Mouse (Mus musculus): Measurements from ENCODE around the gene Tgfa.

DNA sequence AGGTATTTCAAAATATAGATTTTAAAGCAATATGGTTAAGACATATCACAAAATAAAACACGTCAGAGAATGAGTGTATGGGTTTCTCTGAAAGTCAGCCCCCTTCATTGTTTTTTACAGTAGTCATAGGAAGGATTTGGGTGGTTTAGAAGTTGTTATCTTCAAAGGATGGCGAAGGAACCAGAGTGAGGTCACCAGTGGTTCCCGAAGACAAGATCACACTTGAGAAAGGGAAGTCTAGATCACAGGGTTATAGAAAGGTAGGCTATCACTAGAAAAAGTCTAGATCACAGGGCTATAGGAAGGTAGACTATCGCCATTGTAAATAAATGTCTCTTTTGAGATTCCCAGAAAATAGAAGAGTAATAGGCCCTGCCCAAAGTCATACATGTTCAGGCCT, 23.7 kb downstream of the Tgfa start:
- TF ChIP-seq TAL1 (IDR thresholded peaks at IDR 0.05; ENCODE audit: low read length) (no peak), GATA1 (IDR thresholded peaks at IDR 0.05; ENCODE audit: low read length) (no peak)
